Mouse (Mus musculus) kidney, adult 11 months (tissue): ENCODE measurements around the gene Ahnak2.

Source experiments
- DNase-seq: peaks from one replicate; pipeline ENCODE4 v3.0.0; 2022

Gene Ahnak2

GRCm38 (mm10) chr12:112727801-112728200 is 74.7 kb downstream of the Ahnak2 start:
- DNase-seq = no peak

GRCm38 (mm10) chr12:112724077-112724805 is 78.2 kb downstream of the Ahnak2 start:
- peak; percentile 83 for DNase-seq

DNA sequence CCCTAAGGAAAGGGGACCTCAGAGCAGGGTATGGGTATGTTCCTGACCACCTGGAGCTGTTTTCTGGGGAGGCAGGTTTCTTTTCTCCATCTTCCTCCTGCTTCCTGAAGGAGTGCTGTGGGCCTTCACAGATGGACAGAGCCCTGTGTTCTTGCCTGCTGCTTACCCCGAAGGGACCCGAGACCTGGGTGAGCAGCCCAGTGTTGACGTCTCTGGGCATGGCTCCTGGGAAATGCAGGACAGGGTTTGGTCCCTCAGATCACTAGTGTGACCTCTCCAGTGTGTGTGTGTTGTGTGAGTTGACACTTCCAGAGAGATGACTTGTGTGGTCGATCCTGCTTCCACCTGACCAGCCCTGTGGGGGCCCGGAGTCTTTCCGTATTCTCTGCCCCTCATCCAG is 79.0 kb downstream of the Ahnak2 start:
- DNase-seq = no peak

- DNase-seq = no peak
Observed at GRCm38 (mm10) chr12:112723028-112723330, 79.5 kb downstream of the Ahnak2 start.

- DNase-seq = peak; percentile 74
Observed at GRCm38 (mm10) chr12:112722240-112723027, 80.0 kb downstream of the Ahnak2 start.
